Mouse (Mus musculus) frontal cortex, postnatal 25 days (tissue): ENCODE measurements around the gene Camsap1.

ENCODE experiments used
- DNase-seq, 2 experiments: peaks; one replicate each; pipeline ENCODE4 v3.0.0; 2022; ENCODE audit warnings: low spot score in 2 of 2

The Camsap1 gene

GRCm38 (mm10) chr2:25978997-25979396, 4.1 kb downstream of the Camsap1 start:
- DNase-seq, result no peak

GRCm38 (mm10) chr2:25977587-25978239, 5.4 kb downstream of the Camsap1 start:
- DNase-seq, result no peak

- DNase-seq, result no peak
Observed at GRCm38 (mm10) chr2:25975141-25975770, 7.8 kb downstream of the Camsap1 start.

- no peak for DNase-seq
Observed at GRCm38 (mm10) chr2:25970426-25970825, 12.7 kb downstream of the Camsap1 start.

- no peak for DNase-seq
Observed at GRCm38 (mm10) chr2:25969319-25969718, 13.8 kb downstream of the Camsap1 start.

GRCm38 (mm10) chr2:25949291-25949690, 33.8 kb downstream of the Camsap1 start:
- no peak for DNase-seq

GRCm38 (mm10) chr2:25947950-25948349, 35.1 kb downstream of the Camsap1 start:
- DNase-seq, result no peak

- DNase-seq, result no peak
Observed at GRCm38 (mm10) chr2:25943822-25944221, 39.3 kb downstream of the Camsap1 start.

- DNase-seq, result no peak
Observed at GRCm38 (mm10) chr2:25940503-25940902, 42.6 kb downstream of the Camsap1 start.

GRCm38 (mm10) chr2:25931249-25931859, 51.7 kb downstream of the Camsap1 start:
- DNase-seq, result no peak

GRCm38 (mm10) chr2:25927821-25928220, 55.3 kb downstream of the Camsap1 start:
- no peak for DNase-seq

GRCm38 (mm10) chr2:25924934-25925333, 58.1 kb downstream of the Camsap1 start:
- no peak for DNase-seq

GRCm38 (mm10) chr2:25923799-25924198, 59.3 kb downstream of the Camsap1 start:
- DNase-seq, result no peak

- no peak for DNase-seq
Observed at GRCm38 (mm10) chr2:25919972-25920371, 63.1 kb downstream of the Camsap1 start.

GRCm38 (mm10) chr2:25918408-25918807, 64.7 kb downstream of the Camsap1 start:
- no peak for DNase-seq

GRCm38 (mm10) chr2:25914821-25915220, 68.3 kb downstream of the Camsap1 start:
- no peak for DNase-seq

- no peak for DNase-seq
Observed at GRCm38 (mm10) chr2:25914201-25914600, 68.9 kb downstream of the Camsap1 start.

- DNase-seq, result peak; percentile 34 to 38
Observed at GRCm38 (mm10) chr2:25913247-25913646, 69.8 kb downstream of the Camsap1 start.

- DNase-seq, result no peak
Observed at GRCm38 (mm10) chr2:25909872-25910271, 73.2 kb downstream of the Camsap1 start.

GRCm38 (mm10) chr2:25898970-25899369, 84.1 kb downstream of the Camsap1 start:
- DNase-seq, result no peak

- DNase-seq, result no peak
Observed at GRCm38 (mm10) chr2:25892440-25892839, 90.6 kb downstream of the Camsap1 start.

- no peak for DNase-seq
Observed at GRCm38 (mm10) chr2:25888144-25888543, 94.9 kb downstream of the Camsap1 start.

- no peak for DNase-seq
Observed at GRCm38 (mm10) chr2:25887226-25887625, 95.9 kb downstream of the Camsap1 start.
